10 mouse cellular contexts compared by ENCODE assay signal in the genomic region with DNA sequence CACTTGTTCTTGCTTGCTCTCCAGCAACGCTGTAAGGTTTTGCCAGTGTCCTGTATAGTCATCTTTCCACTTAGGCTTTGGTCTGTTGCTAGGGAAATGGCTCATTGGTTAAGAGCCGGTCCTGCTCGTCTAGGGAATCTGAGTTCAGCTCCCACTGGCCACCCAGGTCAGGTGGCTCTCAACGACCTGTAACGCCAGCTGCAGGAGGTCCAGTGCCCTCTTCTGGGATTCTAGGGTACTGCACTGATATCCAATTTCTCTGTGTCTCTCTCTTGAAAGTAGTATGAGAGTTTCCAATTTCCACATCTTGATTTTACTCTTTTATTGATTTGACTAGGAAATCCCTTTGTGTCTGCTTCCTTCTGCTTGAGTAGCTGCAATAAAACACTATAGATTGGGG. TPM values are rescaled to one million over a fixed set of nuclear protein-coding genes. Genes with fewer than 3 reads are reported as not detected.
DNase-seq lines count a peak whose midpoint lies in the region; ATAC-seq and TF ChIP-seq lines count a peak whose summit lies in the region.
"Had no signal": no experiment of that assay in that cellular context is flagged by ENCODE, and none has a peak within 500 bp of the region (broad histone marks: within the 10 kb centered on the region; RNA-seq: fewer than 3 reads in every experiment).

No protein-coding gene starts in this region.

- H3K27me3 ChIP-seq in ES-Bruce4 (ENCODE audit: control insufficient read depth, insufficient read depth, low read length, poor library complexity, severe bottlenecking), result no peaks in the 10 kb centered on the region; the same call in 1 of the 2 replicates
- H3K27me3 ChIP-seq in hindbrain, embryonic 13.5 days, result no peaks in the 10 kb centered on the region

- no peak overlapping the region for H3K4me3 ChIP-seq in ES-Bruce4 (ENCODE audit: low read depth, low read length)
- H3K4me3 ChIP-seq in hindbrain, embryonic 13.5 days, result no peak overlapping the region

- H3K9me3 ChIP-seq in ES-Bruce4 (replicated peaks; ENCODE audit: control insufficient read depth, insufficient read depth, low read length, poor library complexity, severe bottlenecking), result no peaks in the 10 kb centered on the region
- H3K9me3 ChIP-seq in hindbrain, embryonic 13.5 days, result no peaks in the 10 kb centered on the region

- ATAC-seq in hindbrain, embryonic 13.5 days (ENCODE audit: low FRiP score), result no peak

- H3K36me3 ChIP-seq in ES-Bruce4 (ENCODE audit: control insufficient read depth, insufficient read depth, low read length, poor library complexity, severe bottlenecking), result no peaks in the 10 kb centered on the region
- H3K36me3 ChIP-seq in hindbrain, embryonic 13.5 days, result no peaks in the 10 kb centered on the region

- TF ChIP-seq POLR2A in ES-Bruce4 (IDR thresholded peaks at IDR 0.05; ENCODE audit: insufficient read depth, low read length), result no peak

- H3K9ac ChIP-seq in ES-Bruce4 (ENCODE audit: low read depth, poor library complexity, severe bottlenecking), result no peak overlapping the region
- H3K9ac ChIP-seq in hindbrain, embryonic 13.5 days, result no peak overlapping the region

- DNase-seq in layer of hippocampus, postnatal 10 days (ENCODE audit: low spot score in 2 of 2), result peak; percentile 15 to 35
- no peak for DNase-seq in layer of hippocampus, adult 8-10 months (ENCODE audit: low spot score in 2 of 2)
- peak; percentile 41 for DNase-seq in adrenal gland, postnatal 10 days
- DNase-seq in embryo, embryonic 11.5 days (ENCODE audit: low read depth, low spot score), result peak; percentile 11
- peak; percentile 46 for DNase-seq in testis, postnatal 10 days (ENCODE audit: low spot score)
- no peak for DNase-seq in heart, adult 9 months (ENCODE audit: low spot score in 2 of 2)

- peaks cover 2% of the 10 kb centered on the region for H3K4me1 ChIP-seq in ES-Bruce4 (ENCODE audit: control insufficient read depth, insufficient read depth, low read length)
- no peaks in the 10 kb centered on the region for H3K4me1 ChIP-seq in hindbrain, embryonic 13.5 days (replicated peaks)

- 30% methylated on average over 5 of the region's 5 CpGs for WGBS in hindbrain, embryonic 13.5 days

- TF ChIP-seq EP300 in ES-Bruce4 (IDR thresholded peaks at IDR 0.05; ENCODE audit: insufficient read depth, low read depth, low read length), result no peak

- no peak overlapping the region for H3K27ac ChIP-seq in ES-Bruce4 (ENCODE audit: insufficient read depth, low read length)
- H3K27ac ChIP-seq in hindbrain, embryonic 13.5 days, result no peak overlapping the region
- H3K27ac ChIP-seq: macrophage had no signal

- H3K4me2 ChIP-seq in hindbrain, embryonic 13.5 days, result no peak overlapping the region

- peak; percentile 63 for TF ChIP-seq CTCF in ES-Bruce4 (IDR thresholded peaks at IDR 0.05; ENCODE audit: low read depth, low read length)

RNA-seq across cellular contexts. Expression of a gene that starts 4.3 kb away (rescaled TPM):
- not detected for total RNA-seq in layer of hippocampus, postnatal 10 days (2021)
- total RNA-seq in layer of hippocampus, adult 8-10 months (2022), result not detected
- polyA plus RNA-seq in ES-Bruce4 (2011; ENCODE audit: insufficient read depth, insufficient read length, low read depth, missing spikeins), result not detected in 2 replicates
- not detected for total RNA-seq in adrenal gland, postnatal 10 days (2021)
- polyA plus RNA-seq in hindbrain, embryonic 13.5 days (2015; fragmentation: Nextera tagmentation; extraction: Ambion mirVana), result 1.1 and 2.2 TPM in 2 replicates
- polyA plus RNA-seq: gonadal fat pad, adult 2 months; macrophage had no signal

RNA-seq across cellular contexts. Expression of a gene that starts 36.7 kb away (rescaled TPM):
- total RNA-seq in layer of hippocampus, postnatal 10 days (2021), result 10 to 100 TPM; 53.0 to 58.5 TPM
- 10 to 100 TPM; 44.0 to 59.8 (median 53.0) TPM for total RNA-seq in layer of hippocampus, adult 8-10 months (2022)
- polyA plus RNA-seq in ES-Bruce4 (2011; ENCODE audit: insufficient read depth, insufficient read length, low read depth, missing spikeins), result 7.7 and 8.5 TPM in 2 replicates
- 1 to 10 TPM; 1.5 to 2.5 TPM for total RNA-seq in adrenal gland, postnatal 10 days (2021)
- polyA plus RNA-seq in hindbrain, embryonic 13.5 days (2015; fragmentation: Nextera tagmentation; extraction: Ambion mirVana), result 48.7 and 51.8 TPM in 2 replicates

RNA-seq across cellular contexts. Expression of a gene that starts 50.7 kb away (rescaled TPM):
- total RNA-seq in layer of hippocampus, postnatal 10 days (2021), result 10 to 100 TPM; 46.3 TPM
- 10 to 100 TPM; 31.5 to 40.3 (median 35.7) TPM for total RNA-seq in layer of hippocampus, adult 8-10 months (2022)
- polyA plus RNA-seq in ES-Bruce4 (2011; ENCODE audit: insufficient read depth, insufficient read length, low read depth, missing spikeins), result 198 and 199 TPM in 2 replicates
- 10 to 100 TPM; 75.0 to 78.8 TPM for total RNA-seq in adrenal gland, postnatal 10 days (2021)
- 157 and 169 TPM in 2 replicates for polyA plus RNA-seq in hindbrain, embryonic 13.5 days (2015; fragmentation: Nextera tagmentation; extraction: Ambion mirVana)

Comparison
In these comparisons a context has a peak if more than half of its experiments do, and no peak if none do; other contexts are left out.
1. DNase-seq: peak in layer of hippocampus, postnatal 10 days (2 of 2), adrenal gland, postnatal 10 days (single experiment), embryo, embryonic 11.5 days (single experiment) and testis, postnatal 10 days (single experiment); none in layer of hippocampus, adult 8-10 months (0 of 2) and heart, adult 9 months (0 of 2).
2. RNA of a gene that starts 36.7 kb away (total RNA-seq): 53.0 to 58.5 TPM in layer of hippocampus, postnatal 10 days and 44.0 to 59.8 TPM in layer of hippocampus, adult 8-10 months; 1.5 to 2.5 TPM in adrenal gland, postnatal 10 days; every median in the first group is over 10 times any median in the second.